Mouse (Mus musculus): ENCODE data around the gene Socs1. TPM values are rescaled to one million over a fixed set of nuclear protein-coding genes. Genes with fewer than 3 reads are reported as not detected.

Socs1 gene
- total RNA-seq (2014; rRNA removed) (4.1 and 7.9 TPM in 2 replicates), polyA plus RNA-seq (2015; fragmentation: Nextera tagmentation; extraction: Ambion mirVana) (4.6 and 4.8 TPM in 2 replicates)

GRCm38 (mm10) chr16:10785371-10786231 is at the start of gene Socs1:
TSS of gene Socs1 (minus strand) at chr16:10785536.
- H3K4me1 ChIP-seq (ENCODE audit: insufficient read depth, low read length) = peaks cover 11% of the 10 kb centered on the region; the same call in 1 of the 2 replicates
- peak within 1 kb of the TSS; percentile 99 for H3K4me2 ChIP-seq (ENCODE audit: low read depth, low read length, poor library complexity, severe bottlenecking)
- H3K36me3 ChIP-seq (ENCODE audit: insufficient read depth, low read length) = no peaks in the 10 kb centered on the region
- H3K4me3 ChIP-seq (ENCODE audit: low read depth, low read length) = peak within 1 kb of the TSS; percentile 65
- under 1% methylated on average over 59 of the region's 59 CpGs for WGBS
- ATAC-seq (ENCODE audit: low FRiP score) = peak; percentile 87
- H3K27me3 ChIP-seq (ENCODE audit: insufficient read depth, low read length) = no peaks in the 10 kb centered on the region; the same call in 1 of the 2 replicates
- H3K9me3 ChIP-seq (ENCODE audit: low read length) = no peaks in the 10 kb centered on the region
- peak within 1 kb of the TSS; percentile 90 for H3K27ac ChIP-seq (ENCODE audit: low read depth, low read length)
- DNase-seq (ENCODE audit: low spot score) = peak; percentile 91
- H3K9ac ChIP-seq (replicated peaks; ENCODE audit: low read length, poor library complexity, severe bottlenecking) = peak within 1 kb of the TSS; percentile 82
- no peak for TF ChIP-seq CTCF (IDR thresholded peaks at IDR 0.05)

- peak overlapping the region; percentile 99 for H3K4me2 ChIP-seq (ENCODE audit: low read depth, low read length, poor library complexity, severe bottlenecking)
- no peak overlapping the region for H3K27ac ChIP-seq (ENCODE audit: low read depth, low read length)
- DNase-seq (ENCODE audit: low spot score) (no peak), ATAC-seq (ENCODE audit: low FRiP score) (no peak)
- H3K9ac ChIP-seq (replicated peaks; ENCODE audit: low read length, poor library complexity, severe bottlenecking) = no peak overlapping the region
- WGBS = 9% methylated on average over 12 of the region's 12 CpGs
- H3K4me1 ChIP-seq (ENCODE audit: insufficient read depth, low read length) = no peaks in the 10 kb centered on the region; the same call in 1 of the 2 replicates
- H3K36me3 ChIP-seq (ENCODE audit: insufficient read depth, low read length) = no peaks in the 10 kb centered on the region
- peak overlapping the region; percentile 74 for H3K4me3 ChIP-seq (ENCODE audit: low read depth, low read length)
- no peaks in the 10 kb centered on the region for H3K9me3 ChIP-seq (ENCODE audit: low read length)
- H3K27me3 ChIP-seq (ENCODE audit: insufficient read depth, low read length) = 0 out of 2 replicates have a peak, but pooled peaks cover 4% of the 10 kb centered on the region
- TF ChIP-seq CTCF (IDR thresholded peaks at IDR 0.05) = no peak
These were observed 49.2 kb upstream of the Socs1 start for GRCm38 (mm10) chr16:10834542-10834910.

- Histone ChIP-seq H3K27me3 (ENCODE audit: insufficient read depth, low read length) (no peaks in the 10 kb centered on the region), H3K27ac (ENCODE audit: low read depth, low read length) (no peak overlapping the region), H3K9ac (replicated peaks; ENCODE audit: low read length, poor library complexity, severe bottlenecking) (no peak overlapping the region), H3K4me3 (ENCODE audit: low read depth, low read length) (no peak overlapping the region), H3K9me3 (ENCODE audit: low read length) (no peaks in the 10 kb centered on the region), H3K36me3 (ENCODE audit: insufficient read depth, low read length) (no peaks in the 10 kb centered on the region), H3K4me2 (ENCODE audit: low read depth, low read length, poor library complexity, severe bottlenecking) (no peak overlapping the region), H3K4me1 (ENCODE audit: insufficient read depth, low read length) (no peaks in the 10 kb centered on the region)
- TF ChIP-seq CTCF (IDR thresholded peaks at IDR 0.05) = no peak
- ATAC-seq (ENCODE audit: low FRiP score) = no peak
- no peak for DNase-seq (ENCODE audit: low spot score)
- WGBS = 75% methylated on average over 4 of the region's 4 CpGs
These were observed 43.1 kb upstream of the Socs1 start for GRCm38 (mm10) chr16:10828461-10828805.

- no peak overlapping the region for H3K4me3 ChIP-seq (ENCODE audit: low read depth, low read length)
- no peaks in the 10 kb centered on the region for H3K36me3 ChIP-seq (ENCODE audit: insufficient read depth, low read length)
- ATAC-seq (ENCODE audit: low FRiP score) (no peak), DNase-seq (ENCODE audit: low spot score) (no peak)
- no peaks in the 10 kb centered on the region for H3K9me3 ChIP-seq (ENCODE audit: low read length)
- no peaks in the 10 kb centered on the region for H3K4me1 ChIP-seq (ENCODE audit: insufficient read depth, low read length)
- no peak for TF ChIP-seq CTCF (IDR thresholded peaks at IDR 0.05)
- WGBS = 82% methylated on average over 7 of the region's 7 CpGs
- no peak overlapping the region for H3K27ac ChIP-seq (ENCODE audit: low read depth, low read length)
- H3K9ac ChIP-seq (replicated peaks; ENCODE audit: low read length, poor library complexity, severe bottlenecking) = no peak overlapping the region
- no peak overlapping the region for H3K4me2 ChIP-seq (ENCODE audit: low read depth, low read length, poor library complexity, severe bottlenecking)
- no peaks in the 10 kb centered on the region for H3K27me3 ChIP-seq (ENCODE audit: insufficient read depth, low read length)
These were observed 42.6 kb upstream of the Socs1 start for GRCm38 (mm10) chr16:10827766-10828460.

- Histone ChIP-seq H3K36me3 (ENCODE audit: insufficient read depth, low read length) (no peaks in the 10 kb centered on the region), H3K4me1 (ENCODE audit: insufficient read depth, low read length) (no peaks in the 10 kb centered on the region), H3K9me3 (ENCODE audit: low read length) (no peaks in the 10 kb centered on the region), H3K9ac (replicated peaks; ENCODE audit: low read length, poor library complexity, severe bottlenecking) (no peak overlapping the region), H3K4me2 (ENCODE audit: low read depth, low read length, poor library complexity, severe bottlenecking) (no peak overlapping the region), H3K27me3 (ENCODE audit: insufficient read depth, low read length) (no peaks in the 10 kb centered on the region), H3K4me3 (ENCODE audit: low read depth, low read length) (no peak overlapping the region), H3K27ac (ENCODE audit: low read depth, low read length) (no peak overlapping the region)
- TF ChIP-seq CTCF (IDR thresholded peaks at IDR 0.05) = no peak
- WGBS = 89% methylated on average over 9 of the region's 9 CpGs
- ATAC-seq (ENCODE audit: low FRiP score) (no peak), DNase-seq (ENCODE audit: low spot score) (no peak)
These were observed 41.9 kb upstream of the Socs1 start for GRCm38 (mm10) chr16:10827269-10827668.

- ATAC-seq (ENCODE audit: low FRiP score) (no peak), DNase-seq (ENCODE audit: low spot score) (no peak)
- Histone ChIP-seq H3K4me1 (ENCODE audit: insufficient read depth, low read length) (no peaks in the 10 kb centered on the region), H3K36me3 (ENCODE audit: insufficient read depth, low read length) (no peaks in the 10 kb centered on the region), H3K27ac (ENCODE audit: low read depth, low read length) (no peak overlapping the region), H3K9me3 (ENCODE audit: low read length) (no peaks in the 10 kb centered on the region), H3K4me3 (ENCODE audit: low read depth, low read length) (no peak overlapping the region), H3K27me3 (ENCODE audit: insufficient read depth, low read length) (no peaks in the 10 kb centered on the region), H3K9ac (replicated peaks; ENCODE audit: low read length, poor library complexity, severe bottlenecking) (no peak overlapping the region), H3K4me2 (ENCODE audit: low read depth, low read length, poor library complexity, severe bottlenecking) (no peak overlapping the region)
- TF ChIP-seq CTCF (IDR thresholded peaks at IDR 0.05) = no peak
- 92% methylated on average over 4 of the region's 4 CpGs for WGBS
These were observed 40.5 kb upstream of the Socs1 start for GRCm38 (mm10) chr16:10825840-10826239.

All from midbrain, postnatal 0 days (tissue).